Mouse (Mus musculus) yolk sac, embryonic 10.5 days (tissue): Measurements from ENCODE around the gene Eda2r.

Source experiments
- DNase-seq: peaks from one replicate; pipeline ENCODE4 v3.0.0-alpha.2; 2017; ENCODE audit warnings: low spot score

Eda2r gene

DNA sequence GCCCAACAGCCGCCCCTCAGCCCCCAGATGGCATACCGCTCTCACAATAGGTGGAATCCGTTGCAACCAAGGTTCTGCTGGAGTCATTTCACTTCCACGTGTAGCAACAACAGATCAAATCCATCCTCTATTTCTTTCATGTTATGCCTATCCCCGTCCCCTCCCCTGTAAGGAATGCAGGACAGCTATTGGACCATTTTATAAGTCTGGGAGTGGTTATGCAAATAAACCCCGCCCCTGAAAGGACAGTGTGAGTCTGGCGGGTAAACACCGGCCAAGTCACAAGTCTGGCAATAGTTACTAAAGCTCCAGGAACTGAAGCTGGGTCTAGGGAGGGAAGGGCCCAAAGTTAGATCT lies at the start of gene Eda2r:
TSS of gene Eda2r (minus strand) at position 152 of the 357 bp plus-strand sequence.
- DNase-seq: peak; percentile 49

DNA sequence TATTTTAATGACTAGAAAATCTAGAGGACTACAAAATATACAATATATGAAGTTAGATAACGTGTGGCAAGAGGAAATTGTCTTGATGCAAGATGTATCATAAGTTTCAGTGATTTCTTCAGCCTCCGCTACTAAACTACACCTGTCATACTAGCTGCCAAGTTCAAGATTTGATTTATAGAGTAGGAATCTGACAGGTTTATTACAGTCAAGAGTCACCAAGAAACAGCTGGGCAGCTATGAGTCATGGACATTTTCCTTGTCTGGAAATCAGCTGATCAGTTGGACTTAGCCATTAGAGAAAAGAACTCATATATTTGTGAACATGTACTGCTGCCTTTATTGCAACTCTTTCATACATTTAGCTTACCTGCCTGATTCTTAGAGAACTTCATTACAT lies 20.9 kb upstream of the Eda2r start:
- no peak for DNase-seq

GRCm38 (mm10) chrX:97378076-97378475 lies 1.1 kb upstream of the Eda2r start:
- DNase-seq: no peak

- DNase-seq: peak; percentile 26
Measured at GRCm38 (mm10) chrX:97376321-97377064, 523 bp downstream of the Eda2r start.

GRCm38 (mm10) chrX:97372826-97373225 lies 4.2 kb downstream of the Eda2r start:
- no peak for DNase-seq

DNA sequence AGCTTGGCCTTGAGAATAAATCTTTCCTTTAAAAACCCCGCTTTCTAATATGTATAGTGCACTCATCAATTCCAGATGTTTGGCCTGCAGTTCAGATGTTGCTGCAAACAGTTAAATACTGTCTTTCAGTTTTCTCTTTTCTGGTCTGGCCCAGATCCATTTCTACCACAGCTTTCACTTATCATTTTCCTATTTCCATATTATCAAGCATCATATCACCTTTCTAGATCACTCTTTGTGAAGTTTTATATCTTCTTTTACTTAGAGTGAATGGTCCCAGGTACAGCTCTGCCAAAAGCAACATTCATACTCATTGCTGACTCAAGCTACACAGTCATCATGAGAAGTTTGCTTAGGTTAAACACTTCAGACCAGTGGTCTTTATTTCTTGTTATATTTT lies 7.8 kb downstream of the Eda2r start:
- no peak for DNase-seq

DNA sequence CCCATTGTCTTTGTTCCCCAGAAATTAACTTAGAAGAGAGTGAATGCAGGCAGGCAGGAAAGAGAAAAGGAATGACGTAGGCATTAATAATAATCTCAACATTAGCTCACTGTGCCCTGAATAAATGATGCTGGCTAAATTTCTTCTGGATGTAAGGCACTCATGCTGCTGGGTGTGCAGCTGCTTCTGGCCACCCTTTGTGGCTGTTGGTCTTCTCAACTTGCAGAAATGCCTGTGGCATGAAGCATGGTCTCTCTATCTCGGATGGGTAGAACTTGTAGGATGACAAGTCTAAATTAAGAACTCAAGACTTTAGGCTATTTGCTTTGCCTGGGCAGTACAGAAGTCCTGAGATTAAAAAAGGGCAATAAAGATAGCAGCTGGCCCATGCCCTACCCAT lies 8.3 kb downstream of the Eda2r start:
- DNase-seq: no peak

GRCm38 (mm10) chrX:97360919-97361318 lies 16.1 kb downstream of the Eda2r start:
- DNase-seq: no peak

DNA sequence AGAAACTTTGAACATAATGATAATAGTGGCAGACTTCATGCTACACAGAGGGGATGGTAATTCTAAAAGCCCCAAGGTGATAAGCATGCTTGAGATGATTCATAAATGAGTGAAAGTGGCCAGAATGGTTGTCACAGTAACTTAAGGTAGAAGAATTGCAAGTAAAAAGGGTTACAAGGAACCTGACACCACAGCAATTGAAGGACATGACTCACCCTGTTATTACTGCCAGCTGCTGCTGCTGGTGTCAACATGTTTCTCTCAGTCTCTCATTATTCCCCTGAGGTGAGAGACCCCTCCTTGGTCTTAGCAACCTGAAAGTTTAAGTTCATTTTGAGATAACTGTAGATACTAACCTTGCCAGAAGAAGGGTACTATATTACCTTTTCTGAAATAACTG lies 49.1 kb downstream of the Eda2r start:
- DNase-seq: no peak
